Mouse (Mus musculus): ENCODE data around the gene Gm39653. TPM values are rescaled to one million over a fixed set of nuclear protein-coding genes. Genes with fewer than 3 reads are reported as not detected.
A peak's percentile ranks its signal among the peaks of the same experiment; 100 is the strongest.
"Not testable (repeated sequence)": the region's sequence is repeated elsewhere in the genome, so short reads cannot be mapped to it uniquely, and the experiment has no call there.

The Gm39653 gene
- total RNA-seq (2021), result under 1 TPM in 1 of 2 experiments, not detected in 1; 0.67 TPM
- long read RNA-seq, experiment 1, partial matches to known transcripts, result 0 of 2 reads
- long read RNA-seq, experiment 1, other reads (novel, unspliced or antisense), result 2 of 2 reads
- long read RNA-seq, experiment 2, result 0 reads

- DNase-seq (ENCODE audit: low spot score in 2 of 2), result no peak
These were observed at the start of gene Gm39653 for GRCm38 (mm10) chr1:63615668-63616067. Gm39653 (plus strand) TSS chr1:63615968.

DNA sequence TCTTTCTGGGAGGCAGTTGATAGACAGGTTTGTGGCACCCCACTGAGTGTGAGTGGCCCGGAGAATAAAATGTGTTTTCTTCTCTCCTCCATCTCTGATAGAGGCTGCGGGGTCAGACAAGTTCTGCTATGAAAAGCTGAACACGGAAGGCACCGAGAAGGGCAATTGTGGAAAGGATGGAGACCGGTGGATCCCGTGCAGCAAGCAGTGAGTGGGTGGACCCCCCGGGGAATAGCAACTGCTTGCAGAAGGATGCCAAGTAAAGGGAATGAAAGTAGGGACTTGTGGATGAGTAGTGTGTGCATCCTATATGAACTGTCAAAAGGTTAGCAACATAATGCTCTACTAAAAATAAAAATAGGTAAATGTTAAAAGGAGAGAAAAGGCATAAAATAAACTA lies 49.3 kb upstream of the Gm39653 start:
- DNase-seq (ENCODE audit: low spot score in 2 of 2), result no peak

DNA sequence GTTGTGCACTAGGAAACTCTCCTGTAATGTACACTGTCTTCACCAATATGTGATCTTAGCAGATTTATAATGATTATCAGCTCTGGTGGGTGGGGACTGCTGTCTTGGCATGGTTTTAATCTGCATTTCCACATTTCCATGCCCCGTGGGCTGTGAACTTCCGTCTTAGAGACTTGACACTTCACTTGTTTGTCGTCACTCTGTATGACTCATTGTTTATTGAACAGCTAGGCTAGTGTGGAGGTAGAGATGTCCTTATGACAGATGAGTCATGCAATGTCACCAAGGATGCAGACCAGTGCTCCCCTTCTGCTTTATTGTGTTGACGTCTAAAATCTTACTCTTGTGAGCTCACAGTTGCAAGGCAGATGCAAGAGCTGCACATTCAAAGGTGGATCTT lies 48.7 kb upstream of the Gm39653 start:
- DNase-seq (ENCODE audit: low spot score in 2 of 2), result no peak

- no peak for DNase-seq (ENCODE audit: low spot score in 2 of 2)
These were observed 43.5 kb upstream of the Gm39653 start for GRCm38 (mm10) chr1:63572229-63572628.

GRCm38 (mm10) chr1:63573432-63573831 lies 42.3 kb upstream of the Gm39653 start:
- no peak for DNase-seq (ENCODE audit: low spot score in 2 of 2)

DNA sequence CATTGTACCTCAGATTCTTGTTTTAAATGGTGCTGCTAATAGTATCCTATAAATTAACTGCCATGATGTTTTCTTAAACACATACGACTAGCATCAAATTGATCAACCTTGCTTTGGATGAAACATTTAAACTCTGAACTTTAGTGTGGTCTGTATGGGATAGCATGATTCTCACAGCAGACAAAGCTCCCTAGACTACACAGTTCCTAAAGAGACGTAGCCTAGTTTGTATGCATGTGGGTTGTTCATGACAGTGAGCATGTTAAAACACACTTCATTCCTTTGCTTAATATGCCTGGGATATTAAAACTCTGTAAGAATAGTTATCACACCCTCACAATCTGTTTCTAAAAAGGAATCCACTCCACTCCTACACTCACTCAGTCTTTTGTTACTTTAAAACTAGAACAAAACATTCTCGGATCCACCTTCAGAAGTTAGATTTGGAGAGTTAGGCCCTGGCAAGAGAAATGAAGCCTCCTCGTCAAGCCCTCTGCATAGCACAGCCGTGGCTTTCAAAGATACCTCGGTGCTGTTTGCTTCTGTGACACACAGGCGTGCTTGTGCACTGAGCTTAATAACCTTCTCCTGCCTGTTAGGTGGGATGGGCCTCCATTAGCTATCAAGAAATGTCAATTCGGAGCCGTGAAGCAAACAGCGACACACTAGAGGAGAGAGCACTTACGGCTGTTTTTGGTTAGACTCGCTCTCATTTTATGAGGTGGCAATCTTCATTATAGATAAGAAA lies 41.7 kb upstream of the Gm39653 start:
- DNase-seq (ENCODE audit: low spot score in 2 of 2), result no peak

DNA sequence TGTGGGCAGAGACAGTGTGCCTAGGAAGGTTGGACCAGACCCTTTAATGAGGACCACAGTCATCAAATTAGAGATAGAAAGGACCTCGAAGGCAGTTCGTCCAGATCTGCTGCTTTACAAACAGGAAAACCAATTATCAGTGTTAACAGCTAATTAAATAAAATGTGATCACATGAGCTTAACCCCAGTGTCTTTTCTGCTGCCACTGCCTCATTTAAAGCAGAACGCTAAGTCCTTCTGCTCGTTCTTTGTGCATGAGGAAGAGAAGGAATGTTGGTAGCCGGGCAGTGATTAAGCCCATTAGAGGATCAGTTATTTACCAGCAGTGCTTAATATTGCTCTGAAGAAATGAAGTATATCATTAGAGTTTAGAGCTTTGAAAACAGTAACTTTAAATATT lies 39.0 kb upstream of the Gm39653 start:
- DNase-seq (ENCODE audit: low spot score in 2 of 2), result no peak

- no peak for DNase-seq (ENCODE audit: low spot score in 2 of 2)
These were observed 36.6 kb upstream of the Gm39653 start for GRCm38 (mm10) chr1:63579153-63579552.

DNA sequence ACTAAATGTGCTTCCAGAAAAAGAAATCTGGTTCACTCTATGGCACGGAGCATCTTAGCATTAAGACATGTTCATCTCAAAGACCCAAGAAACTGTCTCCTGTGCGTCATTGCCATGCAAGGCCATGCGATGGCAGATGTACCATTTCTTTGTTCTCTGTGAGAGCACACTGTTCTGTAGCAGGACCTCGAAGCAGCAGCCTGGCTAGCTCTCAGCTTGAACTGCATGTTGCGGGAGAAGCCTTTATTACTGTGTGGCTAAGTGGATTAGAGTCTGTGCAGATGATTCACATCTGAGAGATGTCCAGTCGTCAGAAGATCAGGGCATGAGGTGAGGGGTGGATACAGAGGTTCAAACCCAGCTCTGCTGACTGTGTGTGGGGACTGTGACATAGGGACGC lies 28.9 kb upstream of the Gm39653 start:
- no peak for DNase-seq (ENCODE audit: low spot score in 2 of 2)

- DNase-seq (ENCODE audit: low spot score in 2 of 2), result no peak
These were observed 11.8 kb upstream of the Gm39653 start for GRCm38 (mm10) chr1:63603870-63604500.

- no peak for DNase-seq (ENCODE audit: low spot score in 2 of 2)
These were observed 6.2 kb upstream of the Gm39653 start for GRCm38 (mm10) chr1:63609613-63610012.

DNA sequence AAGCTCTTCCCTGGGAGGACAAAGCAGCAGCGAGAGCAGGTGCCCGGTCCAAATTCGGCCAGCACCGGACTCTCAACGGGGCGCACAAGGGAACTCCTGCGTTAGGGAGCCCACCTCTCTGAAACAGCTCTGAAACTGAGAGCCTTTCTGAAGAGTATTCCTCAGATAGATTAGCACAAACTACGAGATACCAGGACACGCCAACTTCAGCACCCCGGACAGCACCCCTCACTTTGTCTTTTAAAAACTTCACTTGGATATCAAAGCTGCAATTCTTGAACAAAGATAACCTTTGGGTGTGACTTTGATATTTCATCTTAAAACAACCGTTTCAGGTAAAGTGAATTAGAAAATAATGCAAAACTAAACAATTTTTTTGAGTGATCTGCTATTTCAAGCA lies 1.2 kb upstream of the Gm39653 start:
- DNase-seq (ENCODE audit: low spot score in 2 of 2), result no peak

DNA sequence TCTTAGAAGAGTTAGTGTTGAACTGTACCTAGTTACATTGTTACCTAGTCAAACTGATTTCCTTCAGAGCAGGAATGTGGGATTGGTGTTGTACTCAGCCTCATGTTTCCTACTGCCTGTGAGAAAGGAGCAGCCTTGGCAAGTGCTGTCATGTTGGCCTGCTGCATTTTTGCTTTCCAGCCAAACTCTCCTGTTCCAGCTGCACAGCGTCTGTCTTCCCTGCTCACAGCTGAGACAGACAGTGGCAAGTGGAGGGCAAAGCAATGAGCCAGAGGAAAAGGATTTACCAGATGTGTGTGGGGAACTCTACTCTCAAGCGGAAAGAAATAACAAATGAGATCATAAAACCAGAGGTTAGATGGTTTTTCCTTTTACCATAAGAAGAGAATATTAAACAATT lies 12.4 kb downstream of the Gm39653 start:
- DNase-seq (ENCODE audit: low spot score in 2 of 2), result no peak

DNA sequence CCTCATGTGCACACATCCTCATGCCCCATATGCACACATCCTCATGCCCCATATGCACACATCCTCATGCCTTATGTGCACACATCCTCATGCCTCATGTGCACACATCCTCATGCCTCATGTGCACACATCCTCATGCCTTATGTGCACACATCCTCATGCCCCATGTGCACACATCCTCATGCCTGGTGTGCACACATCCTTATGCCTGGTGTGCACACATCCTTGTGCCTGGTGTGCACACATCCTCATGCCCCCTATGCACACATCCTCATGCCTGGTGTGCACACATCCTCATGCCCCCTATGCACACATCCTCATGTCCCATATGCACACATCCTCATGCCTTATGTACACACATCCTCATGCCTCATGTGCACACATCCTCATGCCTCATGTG lies 14.6 kb downstream of the Gm39653 start:
- DNase-seq (ENCODE audit: low spot score in 2 of 2), result not testable (repeated sequence)

DNA sequence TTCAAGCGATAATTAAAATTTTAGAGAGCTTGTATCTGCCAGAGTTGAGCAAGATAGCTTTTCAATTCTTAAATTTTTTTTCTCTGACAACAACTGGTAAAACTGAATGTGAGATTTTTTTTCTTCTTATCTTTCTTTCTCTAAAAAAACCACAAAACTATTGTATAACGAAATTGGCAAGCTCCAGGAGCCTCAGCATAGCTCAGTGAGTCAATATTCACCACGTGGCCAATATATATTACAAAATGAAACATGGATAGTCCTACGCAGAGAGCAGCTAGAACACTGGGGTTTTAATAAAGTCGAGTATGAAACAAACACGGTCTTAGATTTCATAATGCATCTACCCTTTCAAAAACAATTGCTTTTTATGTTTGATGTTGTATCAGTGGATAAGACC lies 24.2 kb downstream of the Gm39653 start:
- DNase-seq (ENCODE audit: low spot score in 2 of 2), result no peak

- DNase-seq (ENCODE audit: low spot score in 2 of 2), result peak; percentile 72 to 77
These were observed 42.2 kb downstream of the Gm39653 start for GRCm38 (mm10) chr1:63658016-63658415.

- DNase-seq (ENCODE audit: low spot score in 2 of 2), result peak; percentile 29 to 37
These were observed 43.8 kb downstream of the Gm39653 start for GRCm38 (mm10) chr1:63659591-63659990.

- DNase-seq (ENCODE audit: low spot score in 2 of 2), result no peak
These were observed 50.3 kb downstream of the Gm39653 start for GRCm38 (mm10) chr1:63666089-63666488.

- no peak for DNase-seq (ENCODE audit: low spot score in 2 of 2)
These were observed 51.6 kb downstream of the Gm39653 start for GRCm38 (mm10) chr1:63667201-63667948.

- no peak for DNase-seq (ENCODE audit: low spot score in 2 of 2)
These were observed 52.4 kb downstream of the Gm39653 start for GRCm38 (mm10) chr1:63667949-63668851.

GRCm38 (mm10) chr1:63668852-63669160 lies 53.0 kb downstream of the Gm39653 start:
- no peak for DNase-seq (ENCODE audit: low spot score in 2 of 2)

All from left cerebral cortex, adult 18-20 months (tissue).